Mouse (Mus musculus) ES-E14 (cell line): ENCODE data around the gene Creb3l1. TPM values are rescaled to one million over a fixed set of nuclear protein-coding genes. Genes with fewer than 3 reads are reported as not detected.

ENCODE experiments used
- DNase-seq: peaks from one replicate; pipeline ENCODE4 v3.0.0-alpha.2; 2013; ENCODE audit warnings: low read depth, low spot score
- H3K27ac ChIP-seq: 2 replicates; pipeline ENCODE4 v1.5.1; 2012; ENCODE audit warnings: low read depth, mild to moderate bottlenecking, low read length, moderate library complexity, mixed read lengths; ENCODE audit not compliant: poor library complexity, insufficient read depth, severe bottlenecking
- H3K36me3 ChIP-seq: 2 replicates; pipeline ENCODE4 v1.6.1; 2012; ENCODE audit warnings: mild to moderate bottlenecking, low read length, moderate library complexity, mixed read lengths; ENCODE audit not compliant: control insufficient read depth, poor library complexity, insufficient read depth, severe bottlenecking
- H3K4me1 ChIP-seq, 2 experiments: fragments of 150-350 bp in 1 of 2; sonication (generic) in 1 of 2; 2 replicates each; pipeline ENCODE4 v1.6.1; 2012; ENCODE audit warnings: low read length in 2 of 2, mild to moderate bottlenecking in 1 of 2, mixed read lengths in 1 of 2; ENCODE audit not compliant: control insufficient read depth in 2 of 2, insufficient read depth in 2 of 2, poor library complexity in 1 of 2
- H3K4me3 ChIP-seq, 2 experiments: fragments of 150-350 bp in 1 of 2; sonication (generic) in 1 of 2; 2 replicates each; pipeline ENCODE4 v1.5.1; 2012; ENCODE audit warnings: low read length in 2 of 2, low read depth in 1 of 2, mild to moderate bottlenecking in 1 of 2, mixed read lengths in 1 of 2; ENCODE audit not compliant: insufficient read depth in 1 of 2, poor library complexity in 1 of 2, severe bottlenecking in 1 of 2
- H3K9ac ChIP-seq: 2 replicates; pipeline ENCODE4 v1.6.1; 2012; ENCODE audit warnings: low read depth, mild to moderate bottlenecking, low read length, mixed read lengths; ENCODE audit not compliant: poor library complexity, insufficient read depth, severe bottlenecking
- H3K9me3 ChIP-seq: fragments of 150-350 bp; sonication (generic); 2 replicates; pipeline ENCODE4 v1.6.1; 2012; ENCODE audit warnings: low read depth, mild to moderate bottlenecking, low read length; ENCODE audit not compliant: control insufficient read depth, insufficient read depth
- CHD2 ChIP-seq: IDR thresholded peaks from 2 replicates; pipeline ENCODE4 v1.6.1; 2014; ENCODE audit warnings: mild to moderate bottlenecking, low read depth, low read length, inconsistent platforms
- HCFC1 ChIP-seq: IDR thresholded peaks from 2 replicates; pipeline ENCODE4 v1.6.1; 2012; ENCODE audit warnings: low read length, inconsistent platforms, borderline replicate concordance; ENCODE audit not compliant: insufficient read depth
- MAFK ChIP-seq: IDR thresholded peaks from 2 replicates; pipeline ENCODE4 v1.6.1; 2014; ENCODE audit warnings: mild to moderate bottlenecking, low read depth, low read length, inconsistent platforms; ENCODE audit not compliant: insufficient read depth
- ZC3H11A ChIP-seq: IDR thresholded peaks from 2 replicates; pipeline ENCODE4 v1.6.1; 2012; ENCODE audit warnings: low read depth, mild to moderate bottlenecking, inconsistent platforms, low read length, borderline replicate concordance
- ZNF384 ChIP-seq: IDR thresholded peaks from 2 replicates; pipeline ENCODE4 v1.6.1; 2012; ENCODE audit warnings: low read depth, low read length, inconsistent platforms
- in situ Hi-C, 2 experiments: fragments of 600-800 bp; cut with MboI; formaldehyde crosslinking; loops; one replicate each; pipeline ENCODE4 v1.15.1; 2025; ENCODE audit warnings: low sequenced_read_pairs in 2 of 2, inconsistent platforms in 1 of 2; ENCODE audit not compliant: unreplicated experiment in 2 of 2
- total RNA-seq: library from RNA; depleted of rRNA; stranded (reverse); fragments of 300-350 nt; gene quantifications from 2 replicates; pipeline ENCODE4 v1.2.3, GENCODE M21; 2012

Gene Creb3l1
- total RNA-seq, 1 experiment = 5.4 TPM

DNA sequence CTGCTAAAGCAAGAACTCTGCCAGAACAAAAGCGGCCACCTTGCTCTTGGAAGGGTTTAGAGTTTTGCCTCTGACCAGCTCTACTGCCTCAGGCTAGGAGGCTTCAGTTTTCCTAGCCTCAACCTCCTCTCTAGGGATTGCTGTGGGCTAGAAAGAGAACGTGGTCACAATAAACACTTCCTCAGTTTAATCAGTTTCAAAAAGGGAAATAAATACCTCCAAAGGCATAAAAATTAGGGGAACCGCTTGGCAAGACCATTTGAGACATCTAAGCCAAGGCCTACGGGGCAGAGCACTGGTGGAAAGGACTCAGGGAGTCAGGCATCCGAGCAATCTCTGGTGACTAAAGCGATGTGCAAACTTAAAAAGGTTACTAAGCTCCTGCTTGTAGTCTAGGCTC, 68.4 kb downstream of the Creb3l1 start:
- Histone ChIP-seq H3K9ac (no peak overlapping the region), H3K4me3 (no peak overlapping the region), H3K36me3 (peaks cover 5% of the 10 kb centered on the region; the same call in 1 of the 2 replicates), H3K27ac (no peak overlapping the region; the same call in 1 of the 2 replicates), H3K4me1 (peaks cover 4 to 30% of the 10 kb centered on the region in 2 experiments; a peak in 3 of 4 replicates), H3K9me3 (no peaks in the 10 kb centered on the region)
- in situ Hi-C loops = no loop called here
- DNase-seq = no peak
- TF ChIP-seq HCFC1 (no peak), CHD2 (no peak), MAFK (no peak), ZNF384 (no peak), ZC3H11A (no peak)

DNA sequence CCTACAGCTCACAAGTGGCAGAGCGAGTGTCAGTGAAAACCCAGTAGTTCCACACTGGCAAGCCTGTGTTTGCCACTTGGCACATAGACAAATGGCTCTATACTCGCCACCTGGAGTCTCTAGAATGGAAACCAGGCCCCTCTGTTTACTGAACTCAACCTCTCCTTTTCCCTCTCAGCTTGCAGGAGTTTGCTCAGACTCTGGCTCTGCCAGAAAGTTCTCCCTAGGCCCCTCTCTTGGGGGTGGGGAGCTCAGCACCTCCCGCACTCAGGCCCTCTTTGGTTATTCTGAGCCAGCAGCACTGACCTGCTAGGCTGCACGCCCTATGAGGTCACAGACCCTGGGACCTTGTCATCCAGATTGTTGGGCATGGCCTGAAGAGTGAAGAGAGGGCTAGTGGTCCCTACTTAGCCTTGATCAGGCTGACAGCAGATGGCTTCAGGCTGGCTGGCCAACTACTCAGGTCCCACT, 69.1 kb downstream of the Creb3l1 start:
- no peak overlapping the region for H3K9ac ChIP-seq
- H3K36me3 ChIP-seq = no peaks in the 10 kb centered on the region; the same call in 1 of the 2 replicates
- in situ Hi-C loops = no loop called here
- H3K27ac ChIP-seq = no peak overlapping the region
- no peak overlapping the region for H3K4me3 ChIP-seq
- H3K4me1 ChIP-seq = peaks cover 4 to 29% of the 10 kb centered on the region in 2 experiments; a peak in 3 of 4 replicates
- TF ChIP-seq HCFC1 (no peak), CHD2 (no peak), ZC3H11A (no peak), ZNF384 (no peak), MAFK (no peak)
- H3K9me3 ChIP-seq = no peaks in the 10 kb centered on the region
- DNase-seq = no peak

DNA sequence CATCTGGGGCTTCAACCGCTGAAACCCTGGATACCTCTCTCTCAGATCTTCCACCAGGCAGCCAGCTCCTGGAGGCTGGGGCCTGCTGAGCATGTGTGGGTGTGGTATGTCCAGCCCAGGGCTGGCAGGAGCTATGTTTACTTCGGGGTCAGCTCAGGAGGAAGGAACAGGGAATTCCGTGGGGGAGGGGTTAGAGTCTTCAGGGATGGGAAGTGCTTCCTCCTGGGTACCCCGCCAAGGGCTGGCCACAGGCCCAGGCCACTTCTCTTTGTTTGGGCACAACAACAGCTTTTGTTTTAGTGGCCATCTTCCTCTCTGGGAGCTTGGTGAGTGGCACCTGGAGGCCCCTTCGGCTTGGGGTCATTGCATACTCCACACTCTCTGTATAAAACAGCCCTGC, 70.5 kb downstream of the Creb3l1 start:
- DNase-seq = no peak
- no peak overlapping the region for H3K27ac ChIP-seq
- H3K9me3 ChIP-seq = no peaks in the 10 kb centered on the region
- no peak overlapping the region for H3K9ac ChIP-seq
- no peak overlapping the region for H3K4me3 ChIP-seq
- in situ Hi-C loops = no loop called here
- peaks cover 2 to 27% of the 10 kb centered on the region in 2 experiments; a peak in 3 of 4 replicates for H3K4me1 ChIP-seq
- H3K36me3 ChIP-seq = peaks cover 2% of the 10 kb centered on the region; the same call in 1 of the 2 replicates
- TF ChIP-seq CHD2 (no peak), HCFC1 (no peak), MAFK (no peak), ZC3H11A (no peak), ZNF384 (no peak)

DNA sequence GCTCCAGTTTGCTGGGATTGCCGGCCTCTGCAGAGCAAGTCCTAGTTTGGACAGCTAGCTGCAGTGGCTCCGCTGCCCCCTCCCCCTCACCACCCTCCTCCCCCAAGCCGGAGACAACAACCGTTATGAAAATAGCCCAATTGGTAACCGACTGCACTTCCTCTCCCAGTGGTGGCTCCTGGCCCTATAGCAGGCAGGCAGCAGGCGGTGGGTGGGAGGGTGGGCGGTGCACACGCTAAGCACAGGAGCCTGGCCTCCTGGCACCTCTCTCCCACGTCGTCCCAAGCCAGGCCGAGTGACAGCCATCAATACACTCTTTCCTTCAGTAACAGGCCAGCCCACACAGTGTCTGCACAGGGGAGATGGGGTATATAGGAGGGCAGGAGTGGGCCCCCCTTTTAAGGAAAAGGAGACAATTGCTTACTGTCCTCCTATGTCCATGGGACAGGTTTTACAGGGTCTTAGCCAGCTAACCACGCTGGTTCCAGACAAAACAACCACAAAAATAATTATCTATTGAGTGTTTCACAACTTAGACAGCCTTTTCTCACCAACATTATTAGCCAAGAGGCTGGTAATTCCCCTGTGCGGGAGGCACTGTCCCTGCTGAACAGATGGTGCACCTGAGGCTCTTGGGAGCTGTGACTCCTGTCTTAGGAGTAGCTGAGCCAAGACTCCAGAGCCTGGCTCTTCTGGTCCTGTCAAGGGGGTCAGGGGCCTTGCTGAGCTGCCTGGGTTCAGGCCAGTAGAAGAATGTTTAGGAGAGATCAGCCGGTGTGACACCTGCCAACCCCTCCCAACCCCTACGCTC, 73.8 kb downstream of the Creb3l1 start:
- Histone ChIP-seq H3K9me3 (no peaks in the 10 kb centered on the region), H3K36me3 (peaks cover 2% of the 10 kb centered on the region; the same call in 1 of the 2 replicates), H3K27ac (no peak overlapping the region), H3K4me1 (peaks cover 2 to 28% of the 10 kb centered on the region in 2 experiments), H3K4me3 (no peak overlapping the region), H3K9ac (no peak overlapping the region; the same call in 1 of the 2 replicates)
- in situ Hi-C loops = no loop called here
- TF ChIP-seq HCFC1 = no peak
- DNase-seq = no peak
